Mouse (Mus musculus) neural tube, embryonic 10.5 days (tissue): ENCODE data around the gene Gm45194.

Source experiments
- DNase-seq: peaks from one replicate; pipeline ENCODE4 v3.0.0-alpha.2; 2017; ENCODE audit warnings: low spot score; ENCODE audit errors: extremely low spot score

Gene Gm45194

GRCm38 (mm10) chrX:111891089-111891488 is at the start of gene Gm45194:
TSS of gene Gm45194 (plus strand) at chrX:111891389.
- DNase-seq: no peak

GRCm38 (mm10) chrX:111855878-111856277 is 35.3 kb upstream of the Gm45194 start:
- DNase-seq: no peak

GRCm38 (mm10) chrX:111881251-111881650 is 9.9 kb upstream of the Gm45194 start:
- DNase-seq: no peak

DNA sequence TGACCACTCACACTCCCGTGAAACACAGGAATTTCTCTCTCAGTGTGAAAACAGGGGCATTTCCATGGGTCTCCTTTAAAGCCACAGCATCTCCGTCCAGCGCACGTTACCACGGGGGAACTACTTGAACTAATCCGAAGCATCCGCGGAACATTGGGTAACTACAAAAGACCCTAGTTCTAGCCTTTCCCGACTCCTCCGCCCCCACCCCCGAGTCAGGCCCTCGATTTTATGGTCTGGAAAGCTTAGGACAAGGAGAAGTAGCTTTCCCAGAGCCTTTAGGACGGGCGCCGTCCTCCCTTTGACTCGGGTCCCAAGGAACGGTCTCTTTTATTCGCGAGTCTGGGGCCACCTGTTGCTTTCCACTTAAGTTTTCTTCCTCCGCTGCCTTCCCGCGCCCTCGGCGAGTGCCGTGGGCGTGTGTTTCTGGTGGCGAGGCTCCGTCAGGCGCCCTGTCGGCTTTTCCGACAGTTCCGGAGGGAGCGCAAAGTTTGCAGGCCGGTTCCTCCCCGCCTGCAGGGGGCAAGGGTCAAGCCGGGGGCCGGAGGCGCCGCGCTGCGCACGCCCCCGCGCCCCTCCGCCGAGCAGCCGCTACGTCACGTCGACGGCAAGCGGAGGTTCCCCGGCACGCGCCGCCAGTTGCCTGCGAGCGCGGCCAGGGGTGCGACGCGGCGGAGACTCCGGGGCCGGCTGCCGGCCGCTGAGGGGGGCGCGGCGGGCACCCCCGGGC is 3.3 kb downstream of the Gm45194 start:
- peak; percentile 36 for DNase-seq

DNA sequence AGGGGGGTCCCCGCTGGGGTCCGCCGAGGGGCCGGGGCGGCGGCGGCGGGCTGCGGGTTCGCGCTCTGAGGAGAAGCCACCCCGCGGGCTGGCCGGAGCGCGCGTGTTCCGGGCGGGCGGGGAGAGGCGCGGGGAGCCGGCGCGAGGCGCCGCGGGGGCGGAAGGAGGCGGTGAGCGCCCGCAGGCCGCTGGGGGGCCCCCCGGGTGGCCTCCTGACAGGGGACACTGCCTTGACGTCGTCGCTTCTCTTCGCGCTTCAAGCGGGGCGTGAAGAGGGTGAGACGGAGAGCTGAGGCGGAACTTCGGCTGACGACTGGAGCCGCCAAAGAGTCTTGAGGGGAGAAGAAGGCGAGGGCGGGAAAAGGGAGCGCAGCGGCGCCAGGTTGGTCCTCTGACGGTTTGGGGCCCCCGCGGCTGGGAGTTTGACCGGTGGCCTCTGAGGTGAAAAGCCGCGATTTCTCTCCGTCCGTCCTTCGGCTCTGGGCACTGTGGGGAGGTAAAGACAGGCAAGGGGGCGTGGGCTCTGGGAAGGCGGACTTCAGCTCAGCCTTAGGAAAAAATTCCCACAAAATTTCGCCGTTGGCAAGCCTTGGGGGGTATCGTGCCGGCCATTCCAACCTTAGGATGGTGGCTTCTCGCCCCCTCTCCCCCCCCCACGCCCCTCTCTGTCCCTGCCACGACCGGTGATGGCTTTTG is 4.0 kb downstream of the Gm45194 start:
- DNase-seq: peak; percentile 23

DNA sequence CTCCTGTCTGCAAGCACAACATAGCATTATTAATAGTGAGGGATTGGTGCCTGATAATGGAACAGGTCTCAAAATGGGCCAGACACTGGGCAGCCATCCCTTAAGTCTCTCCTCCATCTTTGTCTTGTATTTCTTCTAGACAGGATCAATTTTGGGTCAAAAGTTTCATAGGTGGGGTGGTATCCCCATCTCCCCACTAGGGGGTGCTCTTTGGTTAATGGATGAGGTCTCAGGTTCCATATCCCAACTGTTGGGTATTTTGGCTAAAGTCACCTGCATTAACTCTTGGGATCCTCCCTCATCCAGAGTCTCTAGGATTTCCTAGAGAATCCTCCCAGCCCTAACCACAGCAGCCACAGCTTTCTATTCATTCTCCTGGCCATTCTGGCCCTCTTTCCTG is 26.2 kb downstream of the Gm45194 start:
- DNase-seq: no peak

DNA sequence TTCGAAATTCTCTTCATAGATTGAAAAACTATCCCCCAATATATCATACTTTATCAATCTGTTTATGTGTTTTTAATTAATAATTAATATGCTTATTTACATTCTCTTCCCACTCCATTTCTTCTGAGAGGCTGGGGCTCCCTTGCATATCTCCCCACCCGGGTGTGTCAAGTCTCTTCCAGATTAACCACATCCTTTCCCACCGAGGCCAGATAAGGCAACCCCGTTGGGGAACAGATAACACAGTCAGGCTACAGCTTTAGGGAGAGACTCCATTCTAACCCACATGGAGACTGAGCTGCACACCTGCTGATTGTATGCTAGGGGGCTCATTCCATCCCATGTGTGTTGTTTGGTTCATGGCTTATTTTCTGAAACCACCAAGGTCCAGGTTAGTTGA is 69.7 kb downstream of the Gm45194 start:
- DNase-seq: no peak

DNA sequence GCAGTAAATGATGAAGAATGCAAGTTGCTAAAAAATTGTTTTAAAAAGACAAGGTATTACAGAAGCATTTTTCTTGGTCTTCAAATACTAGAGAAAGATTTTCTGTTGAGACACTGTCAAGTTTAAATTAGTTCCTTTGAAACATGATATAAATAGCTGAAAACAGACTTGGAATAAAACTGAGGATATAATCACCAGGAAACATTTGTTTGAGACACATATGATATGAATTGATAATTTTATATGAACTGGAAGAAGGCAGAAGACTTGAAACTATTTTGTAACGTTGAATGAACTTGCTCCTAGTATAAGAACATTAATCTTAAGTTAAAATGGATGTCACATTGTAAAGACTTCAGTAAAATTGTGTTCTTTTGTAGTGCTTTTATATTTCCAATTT is 108.5 kb downstream of the Gm45194 start:
- DNase-seq: no peak

DNA sequence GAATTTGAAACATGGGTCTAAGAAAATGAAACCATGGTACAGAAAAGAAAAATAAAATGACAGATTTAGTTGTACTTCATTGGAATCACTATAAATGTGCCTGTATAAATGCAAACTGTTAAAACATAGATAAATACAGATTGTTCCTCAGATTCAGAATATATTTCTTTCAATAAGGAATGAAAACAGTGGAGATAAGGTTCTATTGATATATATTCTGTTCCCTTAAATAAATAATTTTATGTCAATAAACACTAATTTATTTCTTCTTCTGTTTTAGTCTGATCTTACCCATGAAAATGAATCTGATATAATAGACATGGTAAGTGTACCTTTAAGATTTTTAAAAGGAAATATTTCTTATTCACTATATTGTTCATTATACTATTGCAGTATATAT is 119.5 kb downstream of the Gm45194 start, which contains the start of gene Tex16:
TSS of gene Tex16 (plus strand) at position 301 of the 400 bp plus-strand sequence.
- no peak for DNase-seq

DNA sequence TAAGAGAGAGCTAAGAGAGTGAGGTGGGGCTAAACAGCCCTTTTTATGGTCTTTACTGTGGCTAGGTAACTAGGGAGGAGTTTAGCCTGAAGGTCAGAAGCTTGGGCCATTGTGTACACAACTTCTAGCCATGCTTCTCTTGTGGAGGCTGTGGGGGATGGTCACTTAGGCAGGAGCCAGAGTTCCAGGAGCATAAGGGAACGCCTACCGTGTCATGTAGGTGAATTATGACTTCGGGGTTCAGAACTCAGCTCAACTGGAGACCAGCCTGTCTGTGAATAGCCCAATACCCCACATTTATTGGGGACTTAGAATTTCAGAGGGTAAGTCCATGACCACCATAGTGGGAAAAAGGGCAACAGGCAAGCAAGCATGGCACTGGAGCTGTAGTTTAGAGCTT is 347.6 kb downstream of the Gm45194 start, which contains the start of gene 4933403O08Rik:
TSS of gene 4933403O08Rik (plus strand) at position 301 of the 400 bp plus-strand sequence.
- DNase-seq: no peak

GRCm38 (mm10) chrX:112242916-112243315 is 351.7 kb downstream of the Gm45194 start:
- DNase-seq: no peak

DNA sequence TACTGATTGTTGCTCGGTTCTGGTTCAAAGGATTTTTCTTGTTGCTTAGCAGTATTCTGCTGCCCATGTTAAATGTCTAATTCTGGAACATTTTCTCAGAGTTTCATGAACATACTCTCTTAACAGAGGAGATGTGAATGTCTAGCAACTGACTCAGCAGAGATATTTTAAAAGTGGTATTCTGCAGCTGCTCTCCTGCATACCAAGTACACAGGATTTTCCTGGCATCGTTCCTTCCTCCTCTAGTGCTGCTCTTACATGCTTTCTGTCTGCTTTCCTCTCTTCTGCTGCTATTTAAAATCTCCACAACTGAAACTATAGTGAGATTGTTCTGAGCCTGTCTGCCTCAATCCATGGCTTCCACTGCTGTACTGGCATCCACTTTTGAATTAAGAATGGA is 364.3 kb downstream of the Gm45194 start:
- no peak for DNase-seq

DNA sequence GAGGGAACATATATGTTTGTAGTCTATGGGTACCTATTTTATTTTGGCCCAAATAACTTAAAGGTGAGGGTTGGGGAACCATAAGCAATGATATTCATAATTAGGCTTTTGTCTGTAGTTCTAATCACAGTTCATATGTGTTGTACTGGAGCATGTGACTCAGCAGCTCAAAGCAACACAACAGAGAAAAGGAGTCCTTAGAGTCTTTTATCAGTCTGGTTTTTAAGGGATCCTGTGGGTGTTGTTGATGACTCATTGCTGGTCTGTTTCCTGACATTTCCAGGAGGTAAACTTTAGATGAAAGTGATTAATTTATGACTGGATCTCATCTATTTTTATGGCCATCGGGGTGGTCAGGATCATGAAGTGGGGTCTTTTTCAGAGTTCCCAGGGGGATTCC is 382.4 kb downstream of the Gm45194 start:
- DNase-seq: no peak
